Mouse (Mus musculus): Measurements from ENCODE around the gene Prkar2a.
"Not testable (repeated sequence)": the region's sequence is repeated elsewhere in the genome, so short reads cannot be mapped to it uniquely, and the experiment has no call there.

The Prkar2a gene

GRCm38 (mm10) chr9:108689106-108689505 lies at the start of gene Prkar2a:
Gene Prkar2a (plus strand): TSS chr9:108689314.
- no peak for DNase-seq

- no peak for DNase-seq
Observed at GRCm38 (mm10) chr9:108639825-108640224, 49.3 kb upstream of the Prkar2a start.

GRCm38 (mm10) chr9:108648166-108648565 lies 40.9 kb upstream of the Prkar2a start:
- DNase-seq: peak; percentile 50

GRCm38 (mm10) chr9:108648611-108649560 lies 40.2 kb upstream of the Prkar2a start, which contains the start of gene Arih2:
Gene Arih2 (minus strand): TSS chr9:108649386.
- peak; percentile 90 for DNase-seq

GRCm38 (mm10) chr9:108649561-108650440 lies 39.3 kb upstream of the Prkar2a start:
- no peak for DNase-seq

GRCm38 (mm10) chr9:108654566-108655464 lies 34.3 kb upstream of the Prkar2a start:
- DNase-seq: no peak

GRCm38 (mm10) chr9:108655865-108656264 lies 33.2 kb upstream of the Prkar2a start:
- DNase-seq: not testable (repeated sequence)

GRCm38 (mm10) chr9:108661677-108662612 lies 27.2 kb upstream of the Prkar2a start, which contains the start of gene Slc25a20:
Gene Slc25a20 (plus strand): TSS chr9:108662088.
- DNase-seq: peak; percentile 92

- DNase-seq: no peak
Observed at GRCm38 (mm10) chr9:108662660-108663059, 26.5 kb upstream of the Prkar2a start.

- no peak for DNase-seq
Observed at GRCm38 (mm10) chr9:108669875-108670274, 19.2 kb upstream of the Prkar2a start.

- DNase-seq: no peak
Observed at GRCm38 (mm10) chr9:108673151-108673550, 16.0 kb upstream of the Prkar2a start.

- DNase-seq: no peak
Observed at GRCm38 (mm10) chr9:108680026-108680425, 9.1 kb upstream of the Prkar2a start.

GRCm38 (mm10) chr9:108686475-108686887 lies 2.6 kb upstream of the Prkar2a start:
- no peak for DNase-seq

GRCm38 (mm10) chr9:108687181-108687580 lies 1.9 kb upstream of the Prkar2a start:
- no peak for DNase-seq

- DNase-seq: no peak
Observed at GRCm38 (mm10) chr9:108687686-108688085, 1.4 kb upstream of the Prkar2a start.

- DNase-seq: no peak
Observed at GRCm38 (mm10) chr9:108688451-108688850, 663 bp upstream of the Prkar2a start.

- no peak for DNase-seq
Observed at GRCm38 (mm10) chr9:108689993-108690392, 879 bp downstream of the Prkar2a start.

- DNase-seq: peak; percentile 35
Observed at GRCm38 (mm10) chr9:108690914-108691313, 1.8 kb downstream of the Prkar2a start.

- DNase-seq: no peak
Observed at GRCm38 (mm10) chr9:108691371-108691770, 2.3 kb downstream of the Prkar2a start.

GRCm38 (mm10) chr9:108691846-108692225 lies 2.7 kb downstream of the Prkar2a start:
- peak; percentile 90 for DNase-seq
